Mouse (Mus musculus) stomach, postnatal 0 days (tissue): ENCODE results near the gene Cnga4. TPM values are rescaled to one million over a fixed set of nuclear protein-coding genes. Genes with fewer than 3 reads are reported as not detected.
"Not testable (repeated sequence)": the region's sequence is repeated elsewhere in the genome, so short reads cannot be mapped to it uniquely, and the experiment has no call there.

Experiments used
- ATAC-seq: fragments of 200-750 bp; cut with Nextera tagmentation; 2 replicates; pipeline ENCODE4 v1.8.0; 2017; ENCODE audit not compliant: low FRiP score, low TSS enrichment
- DNase-seq: peaks from one replicate; pipeline ENCODE4 v3.0.0-alpha.2; 2016; ENCODE audit warnings: low spot score
- H3K27ac ChIP-seq: fragments of 300-500 bp; sonication (generic); replicated peaks from 2 replicates; pipeline ENCODE4 v1.5.1; 2014; ENCODE audit warnings: mild to moderate bottlenecking, control low read depth
- H3K27me3 ChIP-seq: fragments of 300-500 bp; sonication (generic); 2 replicates; pipeline ENCODE4 v1.6.1; 2014; ENCODE audit warnings: low read length; ENCODE audit not compliant: control insufficient read depth, insufficient read depth
- H3K36me3 ChIP-seq: fragments of 300-500 bp; sonication (generic); 2 replicates; pipeline ENCODE4 v1.6.1; 2014; ENCODE audit warnings: low read length, mixed read lengths; ENCODE audit not compliant: control insufficient read depth, insufficient read depth
- H3K4me1 ChIP-seq: fragments of 300-500 bp; sonication (generic); replicated peaks from 2 replicates; pipeline ENCODE4 v1.6.1; 2014; ENCODE audit warnings: antibody characterized with exemption; ENCODE audit not compliant: control insufficient read depth, insufficient read depth
- H3K4me2 ChIP-seq: fragments of 300-500 bp; sonication (generic); replicated peaks from 2 replicates; pipeline ENCODE4 v1.6.1; 2014; ENCODE audit warnings: low read depth, mild to moderate bottlenecking, control low read depth, moderate library complexity
- H3K4me3 ChIP-seq: fragments of 300-500 bp; sonication (generic); 2 replicates; pipeline ENCODE4 v1.5.1; 2014; ENCODE audit warnings: low read depth, low read length, control low read depth
- H3K9ac ChIP-seq: fragments of 300-500 bp; sonication (generic); 2 replicates; pipeline ENCODE4 v1.6.1; 2014; ENCODE audit warnings: mild to moderate bottlenecking, low read length, control low read depth, mixed read lengths
- H3K9me3 ChIP-seq: fragments of 300-500 bp; sonication (generic); 2 replicates; pipeline ENCODE4 v1.6.1; 2016; ENCODE audit warnings: low read length; ENCODE audit not compliant: control insufficient read depth
- CTCF ChIP-seq: IDR thresholded peaks from 2 replicates; pipeline ENCODE4 v1.5.1; 2016; ENCODE audit warnings: antibody characterized with exemption, low read depth, mild to moderate bottlenecking, moderate library complexity
- EP300 ChIP-seq: optimal IDR thresholded peaks from 2 replicates; pipeline ENCODE3; 2016; ENCODE audit warnings: antibody characterized with exemption
- WGBS: fragments of 180-500 bp; shearing (Covaris S2); extraction: QIAGEN DNeasy Blood & Tissue Kit; methylation state at CpG from one replicate; pipeline ENCODE4 v1.1.7; 2014; 5-methylcytosine and 5-hydroxymethylcytosine counted together
- polyA plus RNA-seq: library from polyadenylated mRNA; unstranded; fragments of >200 nt; fragmentation: Nextera tagmentation; extraction: Ambion mirVana; gene quantifications from 2 replicates; pipeline ENCODE4 v1.2.1, GENCODE M21; 2015

Gene Cnga4
- not detected in 2 replicates for polyA plus RNA-seq

GRCm38 (mm10) chr7:105404268-105404667 is at the start of gene Cnga4:
Cnga4 (plus strand) TSS chr7:105404568.
- Histone ChIP-seq H3K27ac (no peak within 1 kb of the TSS), H3K9me3 (no peaks in the 10 kb centered on the region), H3K4me3 (no peak within 1 kb of the TSS), H3K9ac (no peak within 1 kb of the TSS), H3K36me3 (no peaks in the 10 kb centered on the region), H3K4me1 (no peaks in the 10 kb centered on the region), H3K27me3 (no peaks in the 10 kb centered on the region), H3K4me2 (no peak within 1 kb of the TSS)
- DNase-seq: no peak
- ATAC-seq: no peak
- 67% methylated on average over 5 of the region's 5 CpGs for WGBS
- no peak for TF ChIP-seq EP300
- no peak for TF ChIP-seq CTCF

GRCm38 (mm10) chr7:105356064-105356463 is 48.3 kb upstream of the Cnga4 start:
- H3K27me3 ChIP-seq, ATAC-seq, H3K27ac ChIP-seq, H3K4me1 ChIP-seq, H3K9me3 ChIP-seq, H3K4me2 ChIP-seq, H3K36me3 ChIP-seq, DNase-seq, H3K9ac ChIP-seq, H3K4me3 ChIP-seq: not testable (repeated sequence)
- WGBS: no CpG with 5 or more reads among the region's 5 CpGs

- H3K4me2 ChIP-seq, H3K27ac ChIP-seq, H3K27me3 ChIP-seq, H3K4me3 ChIP-seq, ATAC-seq, H3K9ac ChIP-seq, H3K36me3 ChIP-seq, DNase-seq, H3K4me1 ChIP-seq, H3K9me3 ChIP-seq: not testable (repeated sequence)
- WGBS: 93% methylated on average over 1 of the region's 2 CpGs
These were observed 47.9 kb upstream of the Cnga4 start for GRCm38 (mm10) chr7:105356487-105356886.

GRCm38 (mm10) chr7:105361713-105362112 is 42.7 kb upstream of the Cnga4 start:
- Histone ChIP-seq H3K36me3 (no peaks in the 10 kb centered on the region), H3K4me1 (no peaks in the 10 kb centered on the region), H3K9ac (no peak overlapping the region), H3K27me3 (no peaks in the 10 kb centered on the region), H3K9me3 (no peaks in the 10 kb centered on the region), H3K4me2 (no peak overlapping the region), H3K27ac (no peak overlapping the region), H3K4me3 (no peak overlapping the region)
- 77% methylated on average over 2 of the region's 2 CpGs for WGBS
- TF ChIP-seq EP300: no peak
- TF ChIP-seq CTCF: no peak
- ATAC-seq: no peak
- DNase-seq: no peak

DNA sequence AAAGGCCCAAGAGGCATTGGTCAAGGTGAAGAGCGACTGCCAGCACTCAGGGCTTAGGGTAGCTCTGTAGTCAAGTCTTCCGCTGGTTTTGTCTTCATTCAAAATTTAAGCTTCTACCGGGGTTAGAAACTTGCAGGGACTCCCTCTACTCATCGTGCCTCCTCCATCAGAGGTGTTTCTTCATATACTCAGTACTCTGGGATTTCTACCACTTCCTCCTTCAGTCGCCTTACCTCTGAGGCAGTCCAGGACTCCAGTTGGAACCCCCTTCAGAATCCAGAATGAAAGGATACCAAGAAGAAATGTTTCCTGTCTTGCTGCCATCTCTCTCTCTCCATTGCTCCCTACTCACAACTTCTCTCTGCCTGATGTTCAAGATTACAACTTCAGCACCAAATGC is 37.1 kb upstream of the Cnga4 start:
- WGBS: 76% methylated on average over 5 of the region's 5 CpGs
- Histone ChIP-seq H3K9ac (no peak overlapping the region), H3K4me1 (no peaks in the 10 kb centered on the region), H3K36me3 (no peaks in the 10 kb centered on the region), H3K4me3 (no peak overlapping the region), H3K9me3 (no peaks in the 10 kb centered on the region), H3K27me3 (no peaks in the 10 kb centered on the region), H3K27ac (no peak overlapping the region), H3K4me2 (no peak overlapping the region)
- DNase-seq: no peak
- no peak for TF ChIP-seq EP300
- TF ChIP-seq CTCF: no peak
- ATAC-seq: no peak

DNA sequence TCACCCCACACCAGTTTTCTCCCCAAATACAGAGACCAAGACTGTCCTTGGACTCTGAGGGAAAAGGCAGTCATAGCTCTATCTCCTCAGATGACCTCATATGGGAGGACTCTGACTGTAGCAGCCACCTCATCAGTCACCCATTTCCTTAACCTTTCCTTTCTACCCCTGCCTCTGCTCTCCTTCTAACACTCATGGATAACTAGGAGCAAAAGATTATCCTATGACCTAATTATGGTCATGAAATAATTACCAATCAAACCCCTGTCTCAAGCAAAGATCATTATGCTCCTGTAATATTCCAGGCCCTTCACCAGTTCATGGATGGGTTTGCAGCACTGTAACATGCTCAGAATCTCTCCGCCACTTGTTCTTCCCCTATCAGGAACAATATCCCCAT is 36.4 kb upstream of the Cnga4 start, which contains the start of gene Olfr692:
Gene Olfr692 (plus strand): TSS at position 301 of the 400 bp plus-strand sequence.
- Histone ChIP-seq H3K9me3 (no peaks in the 10 kb centered on the region), H3K4me3 (no peak within 1 kb of the TSS), H3K4me1 (no peaks in the 10 kb centered on the region), H3K27me3 (no peaks in the 10 kb centered on the region), H3K27ac (no peak within 1 kb of the TSS), H3K4me2 (no peak within 1 kb of the TSS), H3K36me3 (no peaks in the 10 kb centered on the region), H3K9ac (no peak within 1 kb of the TSS)
- WGBS: 100% methylated on average over 1 of the region's 1 CpGs
- ATAC-seq: no peak
- no peak for TF ChIP-seq EP300
- TF ChIP-seq CTCF: no peak
- DNase-seq: no peak
